Mouse (Mus musculus) stomach, embryonic 14.5 days (tissue): Measurements from ENCODE around the gene Mlec. TPM values are rescaled to one million over a fixed set of nuclear protein-coding genes. Genes with fewer than 3 reads are reported as not detected.

ENCODE experiments used
- ATAC-seq: fragments of 200-750 bp; cut with Nextera tagmentation; 2 replicates; pipeline ENCODE4 v1.8.0; 2017; ENCODE audit warnings: low read depth, moderate TSS enrichment; ENCODE audit not compliant: insufficient number of reproducible peaks, insufficient read depth, low FRiP score
- H3K27ac ChIP-seq: fragments of 300-500 bp; sonication (generic); 2 replicates; pipeline ENCODE4 v1.5.1; 2014; ENCODE audit warnings: mild to moderate bottlenecking, low read length, moderate library complexity, mixed read lengths
- H3K27me3 ChIP-seq: fragments of 300-500 bp; sonication (generic); 2 replicates; pipeline ENCODE4 v1.6.1; 2014; ENCODE audit warnings: low read length, control low read depth, mixed read lengths; ENCODE audit not compliant: control insufficient read depth, insufficient read depth
- H3K36me3 ChIP-seq: fragments of 300-500 bp; sonication (generic); 2 replicates; pipeline ENCODE4 v1.6.1; 2014; ENCODE audit warnings: mild to moderate bottlenecking, control low read depth, low read length, moderate library complexity, mixed read lengths; ENCODE audit not compliant: control insufficient read depth, insufficient read depth
- H3K4me1 ChIP-seq: fragments of 300-500 bp; sonication (generic); 2 replicates; pipeline ENCODE4 v1.6.1; 2014; ENCODE audit warnings: low read length, control low read depth, mixed read lengths; ENCODE audit not compliant: control insufficient read depth, insufficient read depth
- H3K4me2 ChIP-seq: fragments of 300-500 bp; sonication (generic); replicated peaks from 2 replicates; pipeline ENCODE4 v1.6.1; 2014; ENCODE audit warnings: low read depth, low read length, control low read depth
- H3K4me3 ChIP-seq: fragments of 300-500 bp; sonication (generic); 2 replicates; pipeline ENCODE4 v1.5.1; 2014; ENCODE audit warnings: low read depth, low read length, control low read depth
- H3K9ac ChIP-seq: fragments of 300-500 bp; sonication (generic); replicated peaks from 2 replicates; pipeline ENCODE4 v1.6.1; 2014; ENCODE audit warnings: low read depth, mild to moderate bottlenecking, control low read depth, low read length, moderate library complexity, mixed read lengths
- H3K9me3 ChIP-seq: fragments of 300-500 bp; sonication (generic); 2 replicates; pipeline ENCODE4 v1.6.1; 2016; ENCODE audit warnings: low read depth, low read length, control low read depth; ENCODE audit not compliant: control insufficient read depth
- WGBS: fragments of 180-500 bp; shearing (Covaris S2); extraction: QIAGEN DNeasy Blood & Tissue Kit; methylation state at CpG from one replicate; pipeline ENCODE4 v1.1.7; 2014; 5-methylcytosine and 5-hydroxymethylcytosine counted together
- polyA plus RNA-seq: library from polyadenylated mRNA; unstranded; fragments of >200 nt; fragmentation: Nextera tagmentation; extraction: Ambion mirVana; gene quantifications from 2 replicates; pipeline ENCODE4 v1.2.1, GENCODE M21; 2014

Mlec gene
- polyA plus RNA-seq, 1 experiment from 2014 or later: 52.6 TPM

GRCm38 (mm10) chr5:115132465-115132864, 25.5 kb downstream of the Mlec start:
- no peak overlapping the region for H3K27ac ChIP-seq
- peaks cover 9% of the 10 kb centered on the region; the same call in 1 of the 2 replicates for H3K4me1 ChIP-seq
- H3K9ac ChIP-seq: no peak overlapping the region
- H3K4me2 ChIP-seq: no peak overlapping the region
- WGBS: 89% methylated on average over 8 of the region's 8 CpGs
- H3K9me3 ChIP-seq: no peaks in the 10 kb centered on the region
- no peak for ATAC-seq
- no peak overlapping the region for H3K4me3 ChIP-seq
- peaks cover 8% of the 10 kb centered on the region for H3K36me3 ChIP-seq
- H3K27me3 ChIP-seq: no peaks in the 10 kb centered on the region

- H3K36me3 ChIP-seq: peaks cover 17% of the 10 kb centered on the region
- H3K9me3 ChIP-seq: no peaks in the 10 kb centered on the region
- peaks cover 9% of the 10 kb centered on the region; the same call in 1 of the 2 replicates for H3K4me1 ChIP-seq
- WGBS: 89% methylated on average over 6 of the region's 6 CpGs
- no peak overlapping the region for H3K4me3 ChIP-seq
- no peak for ATAC-seq
- no peak overlapping the region for H3K4me2 ChIP-seq
- H3K9ac ChIP-seq: no peak overlapping the region
- H3K27me3 ChIP-seq: no peaks in the 10 kb centered on the region
- H3K27ac ChIP-seq: no peak overlapping the region
Measured at GRCm38 (mm10) chr5:115129328-115129727, 28.7 kb downstream of the Mlec start.

GRCm38 (mm10) chr5:115127421-115128179, 30.4 kb downstream of the Mlec start:
- H3K9me3 ChIP-seq: no peaks in the 10 kb centered on the region
- H3K27ac ChIP-seq: no peak overlapping the region
- no peak for ATAC-seq
- no peaks in the 10 kb centered on the region for H3K27me3 ChIP-seq
- H3K4me3 ChIP-seq: no peak overlapping the region
- no peak overlapping the region for H3K9ac ChIP-seq
- H3K4me2 ChIP-seq: no peak overlapping the region
- peaks cover 20% of the 10 kb centered on the region for H3K36me3 ChIP-seq
- no peaks in the 10 kb centered on the region for H3K4me1 ChIP-seq
- WGBS: 91% methylated on average over 22 of the region's 22 CpGs

GRCm38 (mm10) chr5:115126578-115127312, 31.2 kb downstream of the Mlec start:
- Histone ChIP-seq H3K4me2 (no peak overlapping the region), H3K4me3 (no peak overlapping the region), H3K9me3 (no peaks in the 10 kb centered on the region), H3K27me3 (no peaks in the 10 kb centered on the region), H3K4me1 (no peaks in the 10 kb centered on the region), H3K9ac (no peak overlapping the region), H3K36me3 (peaks cover 20% of the 10 kb centered on the region), H3K27ac (no peak overlapping the region)
- no peak for ATAC-seq
- 90% methylated on average over 28 of the region's 28 CpGs for WGBS

GRCm38 (mm10) chr5:115125211-115125871, 32.6 kb downstream of the Mlec start:
- Histone ChIP-seq H3K4me3 (no peak overlapping the region), H3K4me2 (no peak overlapping the region), H3K9ac (no peak overlapping the region), H3K27ac (no peak overlapping the region), H3K4me1 (no peaks in the 10 kb centered on the region), H3K36me3 (peaks cover 20% of the 10 kb centered on the region), H3K9me3 (no peaks in the 10 kb centered on the region), H3K27me3 (no peaks in the 10 kb centered on the region)
- 24% methylated on average over 24 of the region's 24 CpGs for WGBS
- ATAC-seq: 0 out of 2 replicates have a peak, but pooled peaks have one; percentile 57

GRCm38 (mm10) chr5:115124690-115125089, 33.3 kb downstream of the Mlec start:
- ATAC-seq: no peak
- H3K27ac ChIP-seq: no peak overlapping the region
- H3K4me3 ChIP-seq: no peak overlapping the region
- H3K9me3 ChIP-seq: no peaks in the 10 kb centered on the region
- no peaks in the 10 kb centered on the region for H3K4me1 ChIP-seq
- 95% methylated on average over 6 of the region's 6 CpGs for WGBS
- H3K4me2 ChIP-seq: no peak overlapping the region
- no peak overlapping the region for H3K9ac ChIP-seq
- peaks cover 20% of the 10 kb centered on the region for H3K36me3 ChIP-seq
- no peaks in the 10 kb centered on the region for H3K27me3 ChIP-seq

- 80% methylated on average over 5 of the region's 5 CpGs for WGBS
- Histone ChIP-seq H3K9ac (no peak overlapping the region), H3K27ac (no peak overlapping the region), H3K27me3 (no peaks in the 10 kb centered on the region), H3K4me2 (no peak overlapping the region), H3K4me3 (no peak overlapping the region), H3K36me3 (peaks cover 8% of the 10 kb centered on the region), H3K4me1 (0 out of 2 replicates have a peak, but pooled peaks cover 2% of the 10 kb centered on the region), H3K9me3 (no peaks in the 10 kb centered on the region)
- ATAC-seq: no peak
Measured at GRCm38 (mm10) chr5:115120978-115121377, 37.0 kb downstream of the Mlec start.

GRCm38 (mm10) chr5:115118961-115119570, 38.9 kb downstream of the Mlec start, which contains the start of gene Acads:
TSS of gene Acads (minus strand) at chr5:115119346.
- H3K4me2 ChIP-seq: peak within 1 kb of the TSS; percentile 49
- peaks cover 6% of the 10 kb centered on the region for H3K36me3 ChIP-seq
- no peaks in the 10 kb centered on the region for H3K27me3 ChIP-seq
- H3K4me1 ChIP-seq: 0 out of 2 replicates have a peak, but pooled peaks cover 2% of the 10 kb centered on the region
- H3K4me3 ChIP-seq: peak within 1 kb of the TSS; percentile 59
- H3K9ac ChIP-seq: peak within 1 kb of the TSS; percentile 36
- peak; percentile 93 for ATAC-seq
- H3K27ac ChIP-seq: peak within 1 kb of the TSS; percentile 52; the same call in 1 of the 2 replicates
- no peaks in the 10 kb centered on the region for H3K9me3 ChIP-seq
- WGBS: 1% methylated on average over 39 of the region's 39 CpGs
